Comparison of ENCODE assay signal across 8 mouse cellular contexts in genomic region chr7:35215225-35215624, GRCm38 (mm10). TPM values are rescaled to one million over a fixed set of nuclear protein-coding genes. Genes with fewer than 3 reads are reported as not detected.
DNase-seq lines count a peak whose midpoint lies in the region; ATAC-seq and TF ChIP-seq lines count a peak whose summit lies in the region.

Lrp3 (minus strand) TSS chr7:35215498.

- H3K27me3 ChIP-seq in intestine, embryonic 15.5 days (replicated peaks), result peaks cover 6% of the 10 kb centered on the region; the same call in 1 of the 2 replicates
- peaks cover 15% of the 10 kb centered on the region for H3K27me3 ChIP-seq in midbrain, embryonic 10.5 days (ENCODE audit: low read depth, poor library complexity, severe bottlenecking)

- peak; percentile 91 for DNase-seq in adrenal gland, postnatal 10 days
- DNase-seq in gastrocnemius, postnatal 25 days, result peak; percentile 79
- DNase-seq in left cerebral cortex, postnatal 25 days (ENCODE audit: low spot score in 2 of 2), result peak; percentile 60 to 72
- DNase-seq in midbrain, embryonic 10.5 days (ENCODE audit: low spot score), result peak; percentile 77
- peak; percentile 41 for DNase-seq in skeletal muscle tissue, adult 2 months (ENCODE audit: low read depth, low spot score)

- peak within 1 kb of the TSS; percentile 88 for H3K4me2 ChIP-seq in intestine, embryonic 15.5 days (replicated peaks)

- H3K9me3 ChIP-seq in intestine, embryonic 15.5 days, result no peaks in the 10 kb centered on the region
- no peaks in the 10 kb centered on the region for H3K9me3 ChIP-seq in midbrain, embryonic 10.5 days (replicated peaks)

- peak; percentile 96 for ATAC-seq in intestine, embryonic 15.5 days
- ATAC-seq in erythroid progenitor cell, adult 5-6 weeks (replicated peaks; ENCODE audit: low FRiP score, poor library complexity, severe bottlenecking), result no peak

- TF ChIP-seq CTCF in cortical plate, adult 2 months (IDR thresholded peaks at IDR 0.05; ENCODE audit: extremely low read depth, insufficient read depth, low read length), result no peak

- WGBS in intestine, embryonic 15.5 days, result under 1% methylated on average over 52 of the region's 53 CpGs
- WGBS in midbrain, embryonic 10.5 days, result under 1% methylated on average over 53 of the region's 53 CpGs

- H3K4me1 ChIP-seq in cortical plate, adult 2 months (ENCODE audit: control insufficient read depth, insufficient read depth, low read length), result peaks cover 1% of the 10 kb centered on the region; the same call in 1 of the 2 replicates
- H3K4me1 ChIP-seq in intestine, embryonic 15.5 days (replicated peaks), result peaks cover 15% of the 10 kb centered on the region; the same call in 1 of the 2 replicates
- peaks cover 33% of the 10 kb centered on the region for H3K4me1 ChIP-seq in midbrain, embryonic 10.5 days

- peak within 1 kb of the TSS; percentile 76 for H3K27ac ChIP-seq in cortical plate, adult 2 months (ENCODE audit: insufficient read depth, low read length)
- peak within 1 kb of the TSS; percentile 54 for H3K27ac ChIP-seq in intestine, embryonic 15.5 days
- peak within 1 kb of the TSS; percentile 96 for H3K27ac ChIP-seq in midbrain, embryonic 10.5 days (replicated peaks)

- intact Hi-C loops in left cerebral cortex, postnatal 25 days (cut with DNase I), result loop anchor here (1.0 kb wide), 1 partner anchor 19 kb away; no protein-coding TSS in a partner anchor

- peak within 1 kb of the TSS; percentile 94 for H3K4me3 ChIP-seq in cortical plate, adult 2 months (ENCODE audit: insufficient read depth, low read length)
- H3K4me3 ChIP-seq in intestine, embryonic 15.5 days (replicated peaks), result peak within 1 kb of the TSS; percentile 74
- H3K4me3 ChIP-seq in midbrain, embryonic 10.5 days, result peak within 1 kb of the TSS; percentile 90

- peak within 1 kb of the TSS; percentile 69 for H3K9ac ChIP-seq in intestine, embryonic 15.5 days

- peak; percentile 51; the same call in 1 of the 2 replicates for TF ChIP-seq POLR2A in cortical plate, adult 2 months (IDR thresholded peaks at IDR 0.05; ENCODE audit: extremely low read depth, insufficient read depth, low read length)

- no peaks in the 10 kb centered on the region for H3K36me3 ChIP-seq in intestine, embryonic 15.5 days
- peaks cover 33% of the 10 kb centered on the region for H3K36me3 ChIP-seq in midbrain, embryonic 10.5 days

RNA-seq across cellular contexts. Expression of gene Lrp3, which starts in this region (rescaled TPM):
- 10 to 100 TPM; 15.6 to 17.7 TPM for total RNA-seq in adrenal gland, postnatal 10 days (2021)
- 56.7 and 57.3 TPM in 2 replicates for polyA plus RNA-seq in cortical plate, adult 2 months (2012; rRNA removed)
- 1 to 10 TPM; 7.6 to 8.2 TPM for total RNA-seq in gastrocnemius, postnatal 25 days (2021)
- 4.0 and 5.1 TPM in 2 replicates for polyA plus RNA-seq in intestine, embryonic 15.5 days (2015; fragmentation: Nextera tagmentation; extraction: Ambion mirVana)
- 10 to 100 TPM; 79.3 to 81.5 TPM for total RNA-seq in left cerebral cortex, postnatal 25 days (2021)
- 11.9 and 13.5 TPM in 2 replicates for polyA plus RNA-seq in midbrain, embryonic 10.5 days (2016; fragmentation: Nextera tagmentation; extraction: Ambion mirVana)
- not detected in 2 replicates for total RNA-seq in erythroid progenitor cell, adult 5-6 weeks (2015; ENCODE audit: low replicate concordance)
- total RNA-seq in erythroid progenitor cell, adult 5-6 weeks (2017; ENCODE audit: low replicate concordance), result not detected in 2 replicates

Comparison
In these comparisons a context has a peak if more than half of its experiments do, and no peak if none do; other contexts are left out.
1. RNA of gene Lrp3 (total RNA-seq): 79.3 to 81.5 TPM in left cerebral cortex, postnatal 25 days, 15.6 to 17.7 TPM in adrenal gland, postnatal 10 days and 7.6 to 8.2 TPM in gastrocnemius, postnatal 25 days; not detected in erythroid progenitor cell, adult 5-6 weeks; every median in the first group is over 4 times any median in the second.
2. RNA of gene Lrp3 (total RNA-seq): 79.3 to 81.5 TPM in left cerebral cortex, postnatal 25 days; 15.6 to 17.7 TPM in adrenal gland, postnatal 10 days and 7.6 to 8.2 TPM in gastrocnemius, postnatal 25 days; every median in the first group is over 4 times any median in the second.
3. DNase-seq: peak in every context shown above with its lines; median percentile 91 in adrenal gland, postnatal 10 days; 79 in gastrocnemius, postnatal 25 days; 77 in midbrain, embryonic 10.5 days; 66 in left cerebral cortex, postnatal 25 days; 41 in skeletal muscle tissue, adult 2 months.
4. Peak in every context shown above with its lines, with median percentiles within 50 percentile points of each other: H3K27ac ChIP-seq and H3K4me3 ChIP-seq.